Mouse (Mus musculus): ENCODE measurements around the gene Rasgrp2.

Gene Rasgrp2

DNA sequence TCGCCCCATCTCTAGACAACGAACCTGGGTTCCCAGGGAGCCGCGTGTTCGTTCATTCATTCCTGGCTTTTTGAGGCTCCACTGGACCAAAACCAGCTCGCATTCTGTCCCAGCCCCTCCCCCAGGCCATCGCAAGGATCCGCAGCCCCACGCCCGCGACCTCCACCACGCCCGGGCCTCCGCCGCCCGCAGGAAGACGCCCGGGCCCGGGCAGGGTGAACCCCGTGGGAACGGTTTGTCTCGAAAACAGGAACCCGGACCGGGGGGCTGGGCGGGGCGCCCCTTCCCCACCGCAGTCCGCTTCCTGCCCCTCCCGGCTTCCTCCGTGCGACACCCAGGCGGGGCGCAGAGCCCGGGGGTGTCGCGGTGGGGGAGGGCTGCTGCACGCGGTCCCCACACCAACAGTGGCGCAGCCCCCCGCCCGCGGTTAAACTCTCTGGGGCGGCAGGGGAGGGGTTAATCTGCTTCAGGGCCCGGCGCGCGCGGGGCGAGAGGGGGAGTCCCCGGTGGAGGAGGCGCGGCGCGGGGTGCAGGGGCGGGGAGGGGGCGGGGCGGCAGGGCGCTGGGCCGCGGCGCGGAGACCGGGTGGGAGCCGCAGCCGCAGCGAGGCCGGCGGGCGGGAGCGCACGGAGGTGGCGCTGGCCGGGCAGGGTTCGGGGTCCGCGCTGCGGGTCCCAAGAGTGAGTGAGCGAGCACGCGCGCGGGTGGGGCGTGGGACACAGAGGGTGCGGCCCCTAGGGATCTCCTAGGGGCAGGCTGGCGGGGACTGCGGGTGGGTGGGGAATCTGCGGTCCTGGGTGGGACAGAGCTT lies at the start of gene Rasgrp2:
Gene Rasgrp2 (plus strand): TSS at position 56 of the 811 bp plus-strand sequence.
- in situ Hi-C loops (cut with MboI, MseI), result loop anchor here in 1 of 2 experiments (10.0 kb wide), 1 partner anchor 555 kb away; no protein-coding TSS in a partner anchor

- in situ Hi-C loops (cut with MboI, MseI), result no loop called here
Observed at GRCm38 (mm10) chr19:6351431-6352106, 47.6 kb upstream of the Rasgrp2 start.

DNA sequence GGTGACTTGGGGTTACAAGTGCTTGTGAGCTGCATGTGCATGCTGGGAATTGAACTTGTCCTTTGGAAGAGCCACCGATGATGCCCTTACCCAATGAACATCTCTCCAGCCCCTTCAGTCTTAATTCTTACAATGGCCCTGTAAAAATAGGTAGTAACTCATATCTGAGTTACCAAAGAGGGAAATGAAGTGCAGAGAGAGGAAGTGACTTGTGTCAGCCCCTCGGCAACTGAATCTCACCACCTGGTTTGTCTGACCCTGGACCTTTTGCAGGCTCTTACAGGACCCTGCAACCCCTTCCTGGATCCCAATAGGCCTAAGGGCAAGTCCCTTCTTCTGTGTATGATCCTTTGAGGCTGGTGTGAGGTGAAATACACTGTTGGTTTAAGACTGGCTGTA lies 47.0 kb upstream of the Rasgrp2 start:
- in situ Hi-C loops (cut with MboI, MseI), result no loop called here

- in situ Hi-C loops (cut with MboI, MseI), result no loop called here
Observed at GRCm38 (mm10) chr19:6354030-6354429, 45.1 kb upstream of the Rasgrp2 start.

- in situ Hi-C loops (cut with MboI, MseI), result no loop called here
Observed at GRCm38 (mm10) chr19:6361291-6361690, 37.8 kb upstream of the Rasgrp2 start.

GRCm38 (mm10) chr19:6363091-6363410 lies 36.1 kb upstream of the Rasgrp2 start:
- in situ Hi-C loops (cut with MboI, MseI), result no loop called here

DNA sequence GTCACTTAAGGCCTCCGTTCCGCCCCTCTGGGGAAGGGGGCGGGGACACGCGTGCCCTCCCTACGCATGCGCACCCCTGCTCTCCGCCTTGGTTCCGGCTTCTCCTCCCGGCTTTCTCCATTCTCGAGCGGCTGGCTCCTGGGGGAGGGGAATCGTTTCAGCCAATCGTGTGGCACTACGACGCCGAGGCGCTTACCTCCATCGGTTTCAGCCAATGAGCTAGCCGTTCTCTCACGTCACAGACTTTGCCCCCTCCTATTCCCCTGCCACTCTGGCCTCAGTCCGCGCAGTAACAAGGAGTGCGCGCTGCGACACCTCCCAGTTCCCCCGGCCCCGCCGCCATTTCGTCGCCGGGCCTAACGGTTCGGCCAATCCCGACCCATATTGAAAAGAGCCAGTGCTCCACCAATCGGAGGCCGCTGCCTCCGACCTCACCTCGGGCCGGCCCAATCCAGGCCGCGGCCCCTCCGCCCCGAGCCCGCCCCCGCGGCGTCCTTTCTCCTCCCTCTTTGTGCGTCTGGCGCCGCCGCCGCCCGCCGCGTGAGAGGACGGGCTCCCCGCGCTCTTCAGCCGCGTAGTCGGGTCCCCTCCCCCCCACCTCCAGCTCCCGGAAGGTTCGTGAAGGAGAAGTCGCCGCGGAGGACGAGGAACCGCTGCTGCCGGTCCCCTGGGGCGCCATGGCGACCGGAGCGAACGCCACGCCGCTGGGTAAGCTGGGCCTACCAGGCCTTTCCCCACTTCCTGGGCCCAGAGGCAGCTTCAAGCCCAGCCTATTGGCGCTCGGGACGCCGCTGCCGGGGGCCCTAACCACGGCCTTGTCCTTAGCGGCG lies 35.5 kb upstream of the Rasgrp2 start, which contains the start of gene Sf1:
Gene Sf1 (plus strand): TSS at position 280 of the 830 bp plus-strand sequence.
- in situ Hi-C loops (cut with MboI, MseI), result no loop called here

- in situ Hi-C loops (cut with MboI, MseI), result no loop called here
Observed at GRCm38 (mm10) chr19:6364317-6364725, 34.8 kb upstream of the Rasgrp2 start.

DNA sequence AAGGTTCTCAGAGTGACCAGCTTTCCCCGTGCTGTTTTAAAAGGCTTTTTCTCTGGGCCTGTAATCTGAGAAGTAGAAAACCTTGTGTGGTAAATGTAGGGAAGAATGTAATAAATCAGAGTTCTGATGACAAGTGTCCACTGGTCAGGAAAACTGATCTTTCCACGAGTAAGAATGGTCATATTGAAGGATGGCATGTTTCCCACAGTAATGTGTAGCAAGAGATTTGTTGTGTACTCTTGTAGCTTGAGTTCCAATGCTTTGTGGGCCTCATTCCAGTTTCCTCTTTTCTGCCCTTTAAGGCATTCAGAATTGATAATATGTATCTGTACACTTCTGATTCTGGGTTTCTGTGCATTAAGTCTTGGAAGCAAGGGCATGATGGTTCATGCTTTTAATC lies 34.3 kb upstream of the Rasgrp2 start:
- in situ Hi-C loops (cut with MboI, MseI), result no loop called here

DNA sequence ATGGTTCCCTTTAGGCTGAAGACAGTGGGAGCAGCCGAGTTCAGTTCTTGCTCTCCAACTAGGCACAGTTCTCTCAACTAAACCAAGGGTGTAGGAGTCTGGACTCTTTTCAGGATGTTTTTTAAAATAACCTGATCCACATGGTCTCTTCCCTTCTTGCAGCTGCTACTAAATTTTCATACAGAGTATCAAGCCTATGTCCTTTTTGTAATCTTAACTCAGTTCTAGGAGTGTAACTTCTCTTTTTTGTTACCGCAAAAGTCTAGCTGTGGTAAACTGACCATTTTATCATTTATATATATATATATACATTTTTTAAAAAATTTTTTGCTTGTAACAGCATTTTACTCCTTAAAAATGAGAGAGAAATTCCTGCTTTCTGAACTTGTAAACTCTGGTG lies 29.0 kb upstream of the Rasgrp2 start:
- in situ Hi-C loops (cut with MboI, MseI), result no loop called here

GRCm38 (mm10) chr19:6372433-6372832 lies 26.7 kb upstream of the Rasgrp2 start:
- in situ Hi-C loops (cut with MboI, MseI), result no loop called here

DNA sequence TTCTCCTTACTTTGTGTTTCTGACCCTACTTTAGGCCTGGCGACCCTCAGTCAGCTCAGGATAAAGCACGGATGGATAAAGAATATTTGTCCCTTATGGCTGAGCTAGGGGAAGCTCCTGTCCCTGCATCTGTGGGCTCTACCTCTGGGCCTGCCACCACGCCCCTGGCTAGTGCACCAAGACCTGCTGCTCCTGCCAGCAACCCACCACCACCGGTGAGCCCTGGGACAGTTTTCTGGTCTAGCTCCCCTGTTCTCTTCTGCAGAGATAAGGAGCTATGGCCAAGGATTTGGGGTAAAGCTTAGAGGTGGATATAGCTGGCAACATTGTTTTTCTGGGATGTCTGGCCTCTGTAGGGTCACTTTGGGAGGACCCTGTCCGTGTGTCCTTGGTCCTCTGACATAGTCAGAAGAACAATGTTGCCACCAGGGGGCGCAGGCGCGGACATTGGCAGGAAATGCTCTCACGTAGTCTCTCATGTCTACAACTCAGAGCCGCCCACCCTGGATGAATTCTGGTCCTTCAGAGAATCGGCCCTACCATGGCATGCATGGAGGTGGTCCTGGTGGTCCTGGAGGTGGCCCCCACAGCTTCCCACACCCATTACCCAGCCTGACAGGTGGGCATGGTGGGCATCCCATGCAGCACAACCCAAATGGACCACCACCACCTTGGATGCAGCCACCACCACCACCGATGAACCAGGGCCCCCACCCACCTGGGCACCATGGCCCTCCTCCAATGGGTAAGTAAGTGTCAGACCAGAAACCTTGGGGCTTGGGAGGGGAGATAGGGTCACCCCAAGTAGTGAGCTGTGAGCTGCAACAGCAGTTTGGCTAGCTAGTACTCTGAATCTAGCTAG lies 25.4 kb upstream of the Rasgrp2 start:
- in situ Hi-C loops (cut with MboI, MseI), result no loop called here

DNA sequence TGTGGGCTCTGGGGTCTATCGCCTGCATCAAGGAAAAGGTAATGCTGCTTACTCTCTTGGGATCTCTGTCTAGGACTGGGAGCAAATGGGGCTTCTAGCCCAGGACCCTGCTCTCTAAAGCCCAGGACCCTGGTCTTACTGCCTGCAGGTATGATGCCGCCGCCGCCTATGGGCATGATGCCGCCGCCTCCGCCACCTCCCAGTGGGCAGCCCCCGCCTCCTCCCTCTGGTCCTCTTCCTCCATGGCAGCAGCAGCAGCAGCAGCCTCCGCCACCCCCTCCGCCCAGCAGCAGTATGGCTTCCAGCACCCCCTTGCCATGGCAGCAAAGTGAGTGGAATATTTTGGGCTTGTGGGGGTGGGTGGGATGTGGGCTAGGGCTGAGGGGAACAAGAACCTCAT lies 24.6 kb upstream of the Rasgrp2 start:
- in situ Hi-C loops (cut with MboI, MseI), result no loop called here

DNA sequence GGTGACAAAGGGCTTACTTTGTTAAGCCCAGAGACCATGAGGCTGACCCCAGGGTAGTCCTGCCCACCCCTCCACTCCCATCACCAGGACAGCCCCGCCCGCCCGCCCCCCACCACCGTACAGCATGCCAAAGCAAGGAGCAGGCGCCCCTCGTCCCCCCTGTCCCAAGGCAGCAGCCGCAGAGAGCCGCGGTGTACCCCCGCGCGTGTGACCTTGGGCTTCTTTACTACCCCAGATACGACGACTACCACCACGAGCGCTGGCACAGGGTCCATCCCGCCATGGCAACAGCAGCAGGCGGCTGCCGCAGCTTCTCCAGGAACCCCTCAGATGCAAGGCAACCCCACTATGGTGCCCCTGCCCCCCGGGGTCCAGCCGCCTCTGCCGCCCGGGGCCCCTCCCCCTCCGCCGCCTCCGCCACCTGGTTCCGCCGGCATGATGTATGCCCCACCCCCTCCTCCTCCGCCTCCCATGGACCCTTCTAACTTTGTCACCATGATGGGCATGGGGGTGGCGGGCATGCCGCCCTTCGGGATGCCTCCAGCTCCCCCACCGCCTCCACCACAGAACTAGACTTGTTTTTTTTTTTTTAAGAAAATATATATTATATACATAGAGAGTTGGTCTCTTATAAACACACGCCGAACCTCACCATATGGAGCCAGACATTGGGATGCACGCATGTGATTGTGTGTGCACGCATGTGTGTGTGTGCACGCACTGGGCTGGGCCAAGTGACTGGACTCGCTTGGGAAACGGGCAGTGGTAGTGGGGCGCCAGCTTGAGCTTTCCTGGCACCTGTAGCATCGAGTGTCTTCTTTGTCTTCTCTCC lies 23.5 kb upstream of the Rasgrp2 start:
- in situ Hi-C loops (cut with MboI, MseI), result no loop called here

DNA sequence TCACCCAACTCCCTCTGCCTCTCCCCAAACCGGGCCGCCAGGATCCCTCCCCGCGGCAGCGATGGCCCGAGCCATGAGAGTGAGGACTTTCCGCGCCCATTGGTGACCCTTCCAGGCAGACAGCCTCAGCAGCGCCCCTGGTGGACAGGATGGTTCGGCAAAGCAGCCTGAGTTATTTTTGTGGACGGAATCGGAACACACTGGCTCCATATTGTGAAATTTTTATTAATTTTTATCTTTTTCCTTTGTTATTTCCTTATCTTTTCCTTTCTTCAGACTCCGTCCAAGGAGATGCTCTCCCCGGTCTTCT lies 22.9 kb upstream of the Rasgrp2 start:
- in situ Hi-C loops (cut with MboI, MseI), result no loop called here

- in situ Hi-C loops (cut with MboI, MseI), result no loop called here
Observed at GRCm38 (mm10) chr19:6376643-6377042, 22.5 kb upstream of the Rasgrp2 start.

GRCm38 (mm10) chr19:6377327-6378040 lies 21.7 kb upstream of the Rasgrp2 start:
- in situ Hi-C loops (cut with MboI, MseI), result no loop called here

DNA sequence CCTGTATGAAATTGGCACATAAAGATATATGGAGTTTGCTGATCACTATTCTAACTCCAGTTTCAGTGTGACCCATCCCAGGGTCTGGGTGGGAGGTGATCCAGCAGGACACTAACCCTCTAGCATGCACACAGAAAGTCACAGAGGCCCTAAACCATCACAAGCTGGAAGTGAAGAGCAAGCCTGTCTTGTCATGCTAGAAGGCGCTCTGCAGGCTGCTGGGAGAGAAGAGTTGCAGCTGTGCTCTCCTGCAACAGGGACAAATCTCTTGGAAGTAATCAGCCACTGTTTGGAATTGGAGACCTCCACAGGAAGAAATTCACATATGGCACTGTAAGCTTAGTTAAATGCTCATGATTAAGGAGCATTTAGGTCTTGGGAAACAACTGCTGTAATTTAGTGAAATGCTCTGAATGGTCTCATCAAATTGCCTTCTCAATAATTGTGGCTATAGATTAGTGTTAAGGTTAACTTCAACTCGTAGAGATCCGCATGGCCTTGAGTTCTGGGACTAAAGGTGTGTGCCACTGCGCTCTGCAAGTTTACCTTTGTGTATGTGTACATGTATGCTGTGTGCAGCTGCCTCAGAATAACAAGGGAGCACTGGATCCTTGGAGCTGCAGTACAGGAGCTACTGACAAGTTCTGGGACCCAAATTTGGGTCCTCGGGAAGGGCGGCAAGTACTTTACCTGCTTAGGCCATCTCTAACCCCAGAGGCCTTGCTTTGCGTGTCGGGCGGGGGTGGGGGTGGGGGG lies 18.6 kb upstream of the Rasgrp2 start:
- in situ Hi-C loops (cut with MboI, MseI), result loop anchor here in 1 of 2 experiments (10.0 kb wide), 1 partner anchor 454 kb away; no protein-coding TSS in a partner anchor

DNA sequence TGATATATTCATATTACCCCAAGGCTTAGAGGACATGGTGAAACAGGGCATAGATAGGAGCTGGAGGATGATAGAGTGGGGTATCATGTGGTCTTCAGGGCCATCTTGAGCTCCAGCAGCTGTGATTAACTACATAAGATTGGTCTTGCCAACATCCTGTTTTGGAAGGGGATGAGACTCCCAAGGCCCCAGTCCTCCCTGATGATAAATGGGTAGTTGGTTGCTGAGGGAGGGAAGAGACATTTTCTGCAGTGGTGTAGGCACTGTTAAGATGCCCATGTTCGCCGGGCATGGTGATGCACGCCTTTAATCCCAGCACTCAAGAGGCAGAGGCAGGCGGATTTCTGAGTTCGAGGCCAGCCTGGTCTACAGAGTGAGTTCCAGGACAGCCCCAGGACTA lies 17.9 kb upstream of the Rasgrp2 start:
- in situ Hi-C loops (cut with MboI, MseI), result loop anchor here in 1 of 2 experiments (10.0 kb wide), 1 partner anchor 454 kb away; no protein-coding TSS in a partner anchor
